Mouse (Mus musculus) forebrain, embryonic 11.5 days (tissue): ENCODE data around the gene St3gal2. TPM values are rescaled to one million over a fixed set of nuclear protein-coding genes. Genes with fewer than 3 reads are reported as not detected.

Source experiments
- ATAC-seq: fragments of 200-750 bp; cut with Nextera tagmentation; replicated peaks from 2 replicates; pipeline ENCODE4 v1.8.0; 2017; ENCODE audit warnings: moderate TSS enrichment; ENCODE audit not compliant: low FRiP score
- DNase-seq: peaks from one replicate; pipeline ENCODE4 v3.0.0-alpha.2; 2017; ENCODE audit warnings: low spot score
- H3K27ac ChIP-seq: fragments of 300-500 bp; sonication (generic); 2 replicates; pipeline ENCODE4 v1.5.1; 2014; ENCODE audit warnings: low read depth, low read length
- H3K27me3 ChIP-seq: fragments of 300-500 bp; sonication (generic); 2 replicates; pipeline ENCODE4 v1.6.1; 2014; ENCODE audit warnings: mild to moderate bottlenecking, low read length, mixed read lengths; ENCODE audit not compliant: control insufficient read depth, insufficient read depth
- H3K36me3 ChIP-seq: fragments of 300-500 bp; sonication (generic); 2 replicates; pipeline ENCODE4 v1.6.1; 2014; ENCODE audit warnings: mild to moderate bottlenecking, low read length, moderate library complexity, mixed read lengths; ENCODE audit not compliant: control insufficient read depth, insufficient read depth
- H3K4me1 ChIP-seq: fragments of 300-500 bp; sonication (generic); replicated peaks from 2 replicates; pipeline ENCODE4 v1.6.1; 2014; ENCODE audit warnings: low read length, mixed read lengths; ENCODE audit not compliant: control insufficient read depth, insufficient read depth
- H3K4me2 ChIP-seq: fragments of 300-500 bp; sonication (generic); 2 replicates; pipeline ENCODE4 v1.6.1; 2014; ENCODE audit warnings: low read depth, mild to moderate bottlenecking, low read length, moderate library complexity, mixed read lengths; ENCODE audit not compliant: severe bottlenecking
- H3K4me3 ChIP-seq: fragments of 300-500 bp; sonication (generic); 2 replicates; pipeline ENCODE4 v1.5.1; 2014; ENCODE audit warnings: low read depth, low read length
- H3K9ac ChIP-seq: fragments of 300-500 bp; sonication (generic); 2 replicates; pipeline ENCODE4 v1.6.1; 2014; ENCODE audit warnings: low read length
- H3K9me3 ChIP-seq: fragments of 300-500 bp; sonication (generic); 2 replicates; pipeline ENCODE4 v1.6.1; 2016; ENCODE audit warnings: low read length, mixed read lengths; ENCODE audit not compliant: control insufficient read depth
- WGBS: fragments of 180-500 bp; shearing (Covaris S2); extraction: QIAGEN DNeasy Blood & Tissue Kit; methylation state at CpG from one replicate; pipeline ENCODE4 v1.1.7; 2014; 5-methylcytosine and 5-hydroxymethylcytosine counted together
- polyA plus RNA-seq: library from polyadenylated mRNA; unstranded; fragments of >200 nt; fragmentation: Nextera tagmentation; extraction: Ambion mirVana; gene quantifications from 2 replicates; pipeline ENCODE4 v1.2.1, GENCODE M21; 2014

St3gal2 gene
- polyA plus RNA-seq, 1 experiment from 2014 or later = 16.5 TPM

DNA sequence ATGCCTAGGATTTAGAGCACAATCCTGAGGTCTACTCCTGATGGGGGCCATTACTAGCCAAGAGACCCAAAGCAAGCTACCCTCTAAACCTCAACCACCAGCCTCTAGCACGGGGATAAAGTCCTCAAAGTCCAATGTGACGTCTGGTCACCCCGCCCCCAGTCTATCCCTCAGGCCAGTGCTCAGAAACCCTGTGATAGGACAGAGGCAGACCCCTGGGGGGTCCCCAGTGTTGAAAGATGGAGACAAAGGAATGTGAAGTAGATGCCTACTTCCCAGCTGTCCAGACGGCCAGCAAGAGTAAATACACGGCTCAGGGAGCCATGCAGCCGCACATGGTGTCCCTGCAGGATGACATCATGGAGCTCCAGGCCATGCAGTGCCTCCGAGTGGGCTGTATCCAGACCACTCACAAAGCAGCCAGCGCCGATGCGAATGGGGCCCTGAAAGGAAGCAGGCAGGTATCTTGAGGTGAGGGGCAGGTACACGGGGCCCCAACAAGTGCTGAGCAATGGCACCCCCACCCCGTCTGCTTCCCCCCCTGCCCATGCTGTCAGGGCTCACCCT, 29.7 kb upstream of the St3gal2 start:
- WGBS = 82% methylated on average over 12 of the region's 12 CpGs
- no peak for ATAC-seq
- Histone ChIP-seq H3K36me3 (no peaks in the 10 kb centered on the region), H3K4me2 (no peak overlapping the region), H3K9me3 (no peaks in the 10 kb centered on the region), H3K27me3 (no peaks in the 10 kb centered on the region), H3K4me1 (no peaks in the 10 kb centered on the region), H3K27ac (no peak overlapping the region), H3K9ac (no peak overlapping the region), H3K4me3 (no peak overlapping the region)
- no peak for DNase-seq

DNA sequence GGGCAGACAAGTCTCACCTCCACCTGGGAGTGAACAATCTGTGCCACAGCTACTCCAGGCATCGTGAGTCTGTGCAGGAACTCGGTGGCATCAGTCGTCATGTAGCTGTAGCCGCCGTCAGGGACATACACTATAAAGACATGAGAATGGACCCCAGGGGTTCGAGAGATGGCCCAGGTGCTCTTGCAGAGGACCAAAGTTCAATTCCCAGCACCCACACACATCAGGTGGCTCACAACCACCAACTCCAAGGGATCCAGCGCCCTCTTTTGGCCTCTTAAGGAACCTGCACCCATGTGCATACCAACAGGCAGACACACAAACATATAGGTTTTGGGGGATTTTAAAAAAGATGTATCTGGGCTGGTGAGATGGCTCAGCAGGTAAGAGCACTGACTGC, 27.7 kb upstream of the St3gal2 start:
- 88% methylated on average over 7 of the region's 7 CpGs for WGBS
- Histone ChIP-seq H3K9ac (no peak overlapping the region), H3K4me1 (no peaks in the 10 kb centered on the region), H3K4me2 (no peak overlapping the region), H3K27me3 (no peaks in the 10 kb centered on the region), H3K27ac (no peak overlapping the region), H3K9me3 (no peaks in the 10 kb centered on the region), H3K4me3 (no peak overlapping the region), H3K36me3 (no peaks in the 10 kb centered on the region)
- ATAC-seq (no peak), DNase-seq (no peak)

DNA sequence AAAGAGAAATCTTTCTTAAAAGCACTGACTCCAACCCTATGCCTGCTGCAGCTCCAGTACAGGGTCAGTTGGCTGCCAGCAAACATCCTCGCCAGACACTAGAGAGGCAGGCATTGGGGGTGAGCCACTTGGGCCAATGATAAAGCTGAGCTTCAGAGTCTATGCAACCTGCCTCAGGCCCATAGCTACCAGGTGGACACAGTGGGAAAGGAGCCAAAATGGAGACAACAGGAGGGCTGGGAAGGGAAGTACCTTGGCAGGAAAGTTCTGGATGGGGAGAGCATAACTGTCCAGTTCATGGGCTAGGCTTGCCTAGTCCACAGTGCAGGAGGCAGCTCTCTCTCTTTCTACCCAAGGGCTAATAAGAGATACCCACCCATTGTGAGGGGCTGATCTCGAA, 26.8 kb upstream of the St3gal2 start:
- DNase-seq (no peak), ATAC-seq (no peak)
- Histone ChIP-seq H3K9ac (no peak overlapping the region), H3K4me3 (no peak overlapping the region), H3K4me1 (no peaks in the 10 kb centered on the region), H3K27me3 (no peaks in the 10 kb centered on the region), H3K27ac (no peak overlapping the region), H3K4me2 (no peak overlapping the region), H3K9me3 (no peaks in the 10 kb centered on the region), H3K36me3 (no peaks in the 10 kb centered on the region)
- WGBS = 93% methylated on average over 2 of the region's 2 CpGs

DNA sequence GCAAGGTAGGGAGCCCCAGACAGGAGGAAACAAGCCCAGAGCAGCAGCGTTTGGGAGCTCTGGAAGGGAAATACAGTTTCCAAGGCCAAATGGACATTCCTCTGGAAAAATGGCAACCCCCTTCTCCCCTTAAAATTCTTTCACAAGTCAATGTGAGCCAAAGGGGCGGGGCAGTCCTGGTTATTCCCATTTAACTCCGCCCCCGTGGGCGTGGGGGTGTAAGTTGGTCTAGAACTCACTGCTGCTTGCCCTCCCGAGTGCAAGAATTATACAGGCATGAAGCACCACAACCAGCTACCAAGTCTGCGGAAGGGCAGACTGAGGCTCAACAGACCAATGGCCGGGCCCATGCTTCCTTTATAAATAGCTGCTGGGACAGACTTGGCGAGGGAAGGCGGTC, 24.9 kb upstream of the St3gal2 start:
- H3K9ac ChIP-seq = no peak overlapping the region
- ATAC-seq (no peak), DNase-seq (no peak)
- no peaks in the 10 kb centered on the region for H3K36me3 ChIP-seq
- no peak overlapping the region for H3K4me3 ChIP-seq
- no peak overlapping the region for H3K4me2 ChIP-seq
- 84% methylated on average over 10 of the region's 10 CpGs for WGBS
- H3K4me1 ChIP-seq = no peaks in the 10 kb centered on the region
- H3K27ac ChIP-seq = no peak overlapping the region
- no peaks in the 10 kb centered on the region for H3K9me3 ChIP-seq
- H3K27me3 ChIP-seq = no peaks in the 10 kb centered on the region

DNA sequence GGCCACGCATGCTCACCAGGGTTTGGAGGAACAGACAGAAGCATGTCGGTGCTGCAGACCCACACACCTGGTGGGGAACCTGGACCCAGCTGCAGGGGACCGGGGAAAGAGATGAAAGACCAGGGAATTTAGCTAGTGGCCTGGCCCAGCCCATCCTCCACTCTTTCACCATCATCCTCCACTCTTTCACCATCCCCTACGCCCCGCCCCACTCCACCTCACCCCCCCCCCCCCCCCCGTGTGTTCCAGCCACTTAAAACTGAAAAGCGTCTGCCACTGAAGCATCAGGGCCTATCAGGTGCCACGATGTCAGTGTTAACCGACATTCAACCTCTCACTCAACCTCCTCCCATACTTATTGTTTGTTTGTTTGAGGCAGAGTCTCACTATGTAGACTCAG, 24.5 kb upstream of the St3gal2 start:
- Histone ChIP-seq H3K27me3 (no peaks in the 10 kb centered on the region), H3K27ac (no peak overlapping the region), H3K9me3 (no peaks in the 10 kb centered on the region), H3K4me3 (no peak overlapping the region), H3K9ac (no peak overlapping the region), H3K4me2 (no peak overlapping the region), H3K4me1 (no peaks in the 10 kb centered on the region), H3K36me3 (no peaks in the 10 kb centered on the region)
- 94% methylated on average over 7 of the region's 9 CpGs for WGBS
- DNase-seq (no peak), ATAC-seq (no peak)

DNA sequence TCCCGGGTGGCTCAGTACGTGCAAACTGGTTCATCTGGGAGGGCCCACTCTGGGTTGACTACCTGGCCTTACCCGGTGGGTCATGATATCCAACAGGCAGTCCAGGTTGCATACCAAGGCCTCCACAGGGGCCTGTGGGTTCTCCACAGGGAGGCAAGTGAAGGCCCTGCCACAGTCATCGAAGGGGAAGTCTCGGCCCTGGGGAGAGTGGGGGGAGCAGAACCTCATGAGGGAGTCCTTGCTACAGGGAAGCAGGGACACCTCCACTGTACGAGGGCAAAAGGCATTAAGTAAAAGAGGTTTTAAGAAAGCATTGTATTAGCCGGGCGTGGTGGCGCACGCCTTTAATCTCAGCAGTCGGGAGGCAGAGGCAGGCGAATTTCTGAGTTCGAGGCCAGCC, 23.9 kb upstream of the St3gal2 start:
- Histone ChIP-seq H3K4me3 (no peak overlapping the region), H3K9me3 (no peaks in the 10 kb centered on the region), H3K4me1 (no peaks in the 10 kb centered on the region), H3K9ac (no peak overlapping the region), H3K36me3 (no peaks in the 10 kb centered on the region), H3K27ac (no peak overlapping the region), H3K27me3 (no peaks in the 10 kb centered on the region), H3K4me2 (no peak overlapping the region)
- ATAC-seq (no peak), DNase-seq (no peak)
- 90% methylated on average over 13 of the region's 13 CpGs for WGBS

DNA sequence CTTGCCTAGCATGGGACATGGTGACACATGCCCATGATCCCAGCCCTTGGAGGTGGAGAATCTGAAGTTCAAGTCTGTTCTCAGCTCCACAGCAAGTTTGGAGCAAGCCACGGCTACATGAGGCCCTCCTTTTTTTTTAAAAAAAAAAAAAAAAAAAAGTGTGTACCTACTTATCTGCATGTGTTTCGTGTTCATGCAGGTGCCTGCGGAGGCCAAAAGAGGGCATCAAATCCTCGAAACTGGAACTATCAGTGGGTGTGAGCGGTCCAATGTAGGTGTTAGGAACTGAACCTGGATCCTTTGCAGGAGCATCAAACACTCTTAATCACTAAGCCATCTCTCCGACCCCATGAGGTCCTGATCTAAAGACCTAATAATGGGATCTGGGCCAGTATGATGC, 22.2 kb upstream of the St3gal2 start:
- Histone ChIP-seq H3K4me3 (no peak overlapping the region), H3K4me2 (no peak overlapping the region), H3K9ac (no peak overlapping the region), H3K27ac (no peak overlapping the region), H3K36me3 (no peaks in the 10 kb centered on the region), H3K27me3 (no peaks in the 10 kb centered on the region), H3K9me3 (no peaks in the 10 kb centered on the region), H3K4me1 (no peaks in the 10 kb centered on the region)
- 92% methylated on average over 6 of the region's 6 CpGs for WGBS
- DNase-seq = no peak
- no peak for ATAC-seq

DNA sequence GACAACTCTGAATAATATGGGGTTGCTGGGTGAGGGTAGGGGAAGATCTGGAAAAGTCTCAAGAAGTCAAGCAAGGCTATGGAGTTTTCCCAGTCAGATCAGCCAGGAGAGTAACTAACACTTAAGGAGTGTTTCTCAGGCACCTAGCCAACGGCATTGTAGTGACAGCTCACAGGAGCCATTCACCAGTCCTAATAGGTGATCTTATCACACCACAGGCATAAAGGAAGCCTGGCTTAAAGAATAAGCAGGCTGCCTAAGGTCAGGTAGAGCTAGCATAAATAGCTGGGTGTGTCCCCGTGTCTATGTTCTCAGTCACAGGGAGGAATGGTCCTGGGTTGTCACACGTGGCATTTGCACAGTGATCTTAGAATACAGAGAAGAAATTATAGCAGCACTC, 18.7 kb upstream of the St3gal2 start:
- Histone ChIP-seq H3K36me3 (no peaks in the 10 kb centered on the region), H3K9ac (no peak overlapping the region), H3K27ac (no peak overlapping the region), H3K4me1 (no peaks in the 10 kb centered on the region), H3K4me2 (no peak overlapping the region), H3K27me3 (no peaks in the 10 kb centered on the region), H3K9me3 (no peaks in the 10 kb centered on the region), H3K4me3 (no peak overlapping the region)
- 77% methylated on average over 3 of the region's 3 CpGs for WGBS
- no peak for DNase-seq
- no peak for ATAC-seq

DNA sequence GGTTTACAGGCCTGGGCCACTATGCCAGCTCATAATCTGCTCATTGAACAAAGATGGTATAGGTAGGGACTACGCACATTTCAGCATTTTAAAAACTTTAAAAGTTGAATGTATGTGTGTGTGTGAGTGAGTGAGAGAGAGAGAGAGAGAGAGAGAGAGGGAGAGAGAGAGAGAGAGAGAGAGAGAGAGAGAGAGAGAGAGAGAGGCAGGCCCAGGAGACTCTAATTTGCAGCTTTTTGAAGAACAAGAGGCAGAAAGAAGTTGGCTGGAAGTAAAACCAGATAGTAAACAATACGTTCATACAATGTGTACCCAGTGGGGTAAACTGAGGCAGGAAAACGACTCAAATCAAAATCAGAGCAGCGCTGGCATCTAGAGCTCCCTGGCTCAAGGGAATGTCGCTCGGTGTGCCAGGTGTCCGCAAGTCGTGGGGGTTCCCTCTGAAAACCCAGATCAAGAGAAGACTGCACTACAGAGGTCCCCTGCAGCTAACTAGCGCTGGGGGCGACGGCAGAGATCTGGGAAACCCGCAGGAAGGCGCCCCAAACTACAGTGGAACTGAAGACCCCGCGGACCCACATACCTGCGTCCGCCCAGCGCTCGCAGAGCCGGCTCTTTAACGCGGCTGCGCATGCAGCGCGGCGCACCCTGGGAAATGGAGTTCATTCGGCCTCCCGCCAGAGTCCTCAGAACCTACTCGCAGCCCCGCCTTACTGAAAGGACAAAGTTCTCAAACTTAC, 17.7 kb upstream of the St3gal2 start, which contains the start of gene Fuk:
Gene Fuk (minus strand): TSS at position 650 of the 740 bp plus-strand sequence.
- Histone ChIP-seq H3K36me3 (no peaks in the 10 kb centered on the region), H3K4me2 (peak within 1 kb of the TSS; percentile 63), H3K27me3 (no peaks in the 10 kb centered on the region), H3K27ac (no peak within 1 kb of the TSS), H3K4me3 (peak within 1 kb of the TSS; percentile 71), H3K4me1 (no peaks in the 10 kb centered on the region), H3K9me3 (no peaks in the 10 kb centered on the region), H3K9ac (peak within 1 kb of the TSS; percentile 74)
- DNase-seq (peak; percentile 88), ATAC-seq (peak; percentile 95)
- 3% methylated on average over 30 of the region's 30 CpGs for WGBS
